Mouse (Mus musculus) urinary bladder, postnatal 14 days (tissue): ENCODE results near the gene Olfr1037.
"Not testable (repeated sequence)": the region's sequence is repeated elsewhere in the genome, so short reads cannot be mapped to it uniquely, and the experiment has no call there.

Source experiments
- DNase-seq: peaks from one replicate; pipeline ENCODE4 v3.0.0; 2021; ENCODE audit warnings: low spot score

Olfr1037 gene

GRCm38 (mm10) chr2:86087285-86087684, at the start of gene Olfr1037:
TSS of gene Olfr1037 (minus strand) at chr2:86087385.
- DNase-seq: no peak

GRCm38 (mm10) chr2:86135828-86136227, 48.6 kb upstream of the Olfr1037 start, which contains the start of gene Olfr1039:
TSS of gene Olfr1039 (minus strand) at chr2:86135928.
- DNase-seq: no peak

- not testable (repeated sequence) for DNase-seq
These were observed 6.7 kb downstream of the Olfr1037 start for GRCm38 (mm10) chr2:86080478-86080877.

GRCm38 (mm10) chr2:86073692-86074091, 13.5 kb downstream of the Olfr1037 start, which contains the start of gene Olfr1036:
TSS of gene Olfr1036 (plus strand) at chr2:86073992.
- DNase-seq: not testable (repeated sequence)

- DNase-seq: no peak
These were observed 17.0 kb downstream of the Olfr1037 start for GRCm38 (mm10) chr2:86070189-86070588.

GRCm38 (mm10) chr2:86063766-86064165, 23.4 kb downstream of the Olfr1037 start:
- DNase-seq: not testable (repeated sequence)

GRCm38 (mm10) chr2:86050777-86051176, 36.4 kb downstream of the Olfr1037 start:
- not testable (repeated sequence) for DNase-seq

GRCm38 (mm10) chr2:86045561-86045960, 41.6 kb downstream of the Olfr1037 start, which contains the start of gene Olfr1034:
TSS of gene Olfr1034 (plus strand) at chr2:86045861.
- DNase-seq: no peak
